Mouse (Mus musculus) ES-E14 (cell line): ENCODE results near the gene Chchd4.

Source experiments
- CHD2 ChIP-seq: IDR thresholded peaks from 2 replicates; pipeline ENCODE4 v1.6.1; 2014; ENCODE audit warnings: mild to moderate bottlenecking, low read depth, low read length, inconsistent platforms
- HCFC1 ChIP-seq: IDR thresholded peaks from 2 replicates; pipeline ENCODE4 v1.6.1; 2012; ENCODE audit warnings: low read length, inconsistent platforms, borderline replicate concordance; ENCODE audit not compliant: insufficient read depth
- ZC3H11A ChIP-seq: IDR thresholded peaks from 2 replicates; pipeline ENCODE4 v1.6.1; 2012; ENCODE audit warnings: low read depth, mild to moderate bottlenecking, inconsistent platforms, low read length, borderline replicate concordance
- ZNF384 ChIP-seq: IDR thresholded peaks from 2 replicates; pipeline ENCODE4 v1.6.1; 2012; ENCODE audit warnings: low read depth, low read length, inconsistent platforms

DNA sequence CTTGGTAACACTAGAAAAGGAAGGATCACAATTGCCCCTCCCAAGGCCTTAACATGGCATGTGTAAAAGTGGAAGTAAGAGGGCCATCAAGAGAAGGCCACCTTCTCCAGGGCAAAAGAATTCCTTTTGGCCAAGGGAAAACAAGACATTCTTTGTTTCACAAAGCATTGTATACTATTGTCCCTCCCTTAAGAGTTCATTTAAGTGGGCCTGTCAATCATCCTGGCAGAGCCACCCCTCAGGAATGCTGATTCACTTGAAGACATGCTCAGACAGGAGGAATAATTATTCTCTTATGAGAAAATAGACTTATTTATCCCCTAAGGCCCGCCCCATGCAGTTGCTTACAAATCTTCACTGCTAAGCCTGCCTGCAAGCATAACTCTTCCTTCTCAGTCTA, 21.3 kb downstream of the Chchd4 start:
- no peak for TF ChIP-seq CHD2
- no peak for TF ChIP-seq HCFC1
- TF ChIP-seq ZC3H11A, result no peak
- TF ChIP-seq ZNF384, result no peak
